Mouse (Mus musculus): ENCODE results near the gene Rpusd3.

The Rpusd3 gene

DNA sequence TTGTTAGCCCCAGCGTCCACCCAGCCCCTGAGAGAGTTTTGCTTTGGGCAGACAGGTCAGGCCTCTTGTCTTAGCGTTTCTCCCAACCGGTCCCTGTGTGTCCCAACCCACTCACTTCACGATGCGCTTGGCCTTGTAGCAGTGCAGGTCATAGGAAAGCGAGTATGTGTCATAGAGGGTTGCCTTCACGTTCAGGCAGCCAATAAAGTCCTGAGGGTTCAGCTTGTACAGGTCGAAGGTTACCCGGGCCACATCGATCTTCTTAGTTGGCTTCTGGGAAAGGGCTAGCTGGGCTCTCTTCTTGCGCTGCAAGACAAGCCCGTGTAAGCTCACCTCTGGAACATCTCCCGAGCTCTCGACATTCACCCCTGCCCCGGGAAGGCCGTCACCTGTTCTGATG lies 8.9 kb upstream of the Rpusd3 start:
- no peak for DNase-seq

DNA sequence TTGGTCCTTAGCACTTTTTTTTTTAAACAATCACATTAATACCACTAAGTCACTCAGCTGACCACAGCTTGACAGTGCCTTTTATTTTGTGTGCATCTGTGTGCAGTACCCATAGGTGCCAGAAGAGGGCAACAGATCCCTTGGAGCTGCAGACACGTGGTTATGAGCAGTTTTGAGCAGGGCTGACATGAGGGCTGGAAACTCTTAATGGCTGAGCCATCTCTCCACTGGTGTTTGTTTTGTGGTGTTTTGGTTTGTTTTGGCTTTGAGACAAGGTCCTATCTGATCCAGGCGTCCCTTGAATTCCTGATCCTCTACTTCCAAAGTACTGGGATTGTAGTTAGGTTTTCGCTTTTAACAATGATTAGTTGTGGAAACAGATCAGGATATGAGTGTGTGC lies 8.3 kb upstream of the Rpusd3 start:
- DNase-seq = peak; percentile 74 to 77

DNA sequence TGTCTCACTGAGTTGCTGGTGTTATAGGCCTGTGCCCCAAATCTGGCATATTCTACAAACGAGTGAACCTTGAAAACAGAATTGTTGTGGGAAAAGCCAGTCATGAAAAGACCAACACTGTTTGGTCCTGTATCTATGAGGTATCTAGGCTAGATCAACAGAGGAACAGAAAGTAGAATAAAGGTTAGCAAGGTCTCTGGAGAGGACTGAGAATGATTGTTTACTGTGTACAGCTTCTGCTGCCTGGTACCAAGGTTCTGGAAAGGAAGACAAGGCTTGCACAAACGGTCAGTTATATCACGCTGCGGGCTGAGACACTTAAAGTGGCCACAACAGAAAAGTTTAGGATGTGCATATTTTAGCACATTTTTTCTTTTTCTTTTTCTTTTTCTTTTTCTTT lies 7.6 kb upstream of the Rpusd3 start:
- no peak for DNase-seq

DNA sequence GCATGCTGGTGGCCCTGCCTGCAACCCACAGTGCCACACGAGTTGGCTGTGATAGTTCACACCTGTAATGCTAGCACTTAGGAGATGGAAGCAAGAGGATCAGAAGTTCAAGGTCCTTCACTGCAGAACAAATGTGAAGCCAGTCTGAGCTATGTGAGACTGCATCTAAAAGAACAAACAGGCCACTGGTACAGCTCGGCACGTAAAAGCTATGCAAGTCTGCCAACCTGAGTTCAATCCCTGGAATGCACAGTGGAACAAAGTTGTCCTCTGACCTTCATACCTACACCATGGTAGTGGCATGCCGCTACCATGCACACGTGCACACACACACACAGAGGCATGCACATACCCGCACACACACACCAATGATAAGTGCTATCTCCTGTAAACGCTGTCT lies 5.0 kb upstream of the Rpusd3 start:
- no peak for DNase-seq

DNA sequence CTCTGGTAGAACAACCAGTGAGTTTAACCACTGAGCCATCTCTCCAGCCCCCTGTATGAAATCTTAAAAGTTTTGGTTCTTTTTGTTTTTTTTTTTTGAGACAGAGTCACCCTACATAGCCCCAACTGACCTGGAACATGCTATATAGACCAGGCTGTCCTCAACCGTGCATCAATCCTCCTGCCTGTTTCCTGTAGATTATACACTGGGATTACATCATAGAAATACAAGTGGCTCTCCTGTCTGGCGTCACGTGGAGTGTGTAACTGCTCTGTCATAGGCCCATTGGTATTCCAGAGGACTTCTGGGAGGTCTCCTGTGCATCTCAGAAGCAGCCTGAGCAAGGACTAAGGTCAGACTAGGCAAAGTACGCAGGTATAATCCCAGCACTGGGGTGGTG lies 3.9 kb upstream of the Rpusd3 start:
- no peak for DNase-seq

DNA sequence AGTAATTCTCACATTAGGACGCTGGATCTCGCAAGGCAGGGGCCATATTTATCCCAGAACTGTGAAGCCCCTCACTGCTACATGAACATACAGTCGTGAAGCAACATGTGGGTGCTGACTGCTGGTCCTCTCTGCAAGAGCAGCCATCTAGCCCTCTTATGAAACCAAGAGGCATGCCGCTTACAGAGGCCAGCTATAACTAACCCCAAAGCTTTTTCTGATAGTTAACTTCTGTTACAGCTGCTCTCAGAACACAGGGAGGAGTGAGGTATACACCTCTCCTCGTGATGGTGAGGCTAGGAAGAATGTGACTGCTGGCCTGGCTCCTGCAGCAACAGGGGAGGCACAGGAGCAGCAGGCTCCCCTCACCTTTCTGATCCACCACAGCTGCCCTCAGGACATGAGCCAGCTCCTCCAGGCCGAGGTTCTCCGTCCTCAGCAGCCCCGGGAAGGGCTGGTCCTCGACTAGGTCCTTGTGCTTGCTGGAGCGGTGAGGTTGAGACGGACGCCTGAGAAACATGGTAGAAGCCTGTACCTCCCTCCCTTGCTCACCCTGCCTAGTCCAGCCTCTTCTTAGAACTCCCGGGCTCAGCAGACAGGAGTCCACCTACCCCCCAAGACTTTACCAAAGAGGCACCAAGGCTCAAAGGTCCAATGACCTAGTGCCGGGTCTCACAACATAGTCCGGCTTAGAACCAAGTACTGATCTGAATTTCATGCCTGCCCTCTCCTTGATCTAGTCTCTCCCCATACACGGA lies 520 bp downstream of the Rpusd3 start:
- peak in 1 of 2 experiments; percentile 12 for DNase-seq

DNA sequence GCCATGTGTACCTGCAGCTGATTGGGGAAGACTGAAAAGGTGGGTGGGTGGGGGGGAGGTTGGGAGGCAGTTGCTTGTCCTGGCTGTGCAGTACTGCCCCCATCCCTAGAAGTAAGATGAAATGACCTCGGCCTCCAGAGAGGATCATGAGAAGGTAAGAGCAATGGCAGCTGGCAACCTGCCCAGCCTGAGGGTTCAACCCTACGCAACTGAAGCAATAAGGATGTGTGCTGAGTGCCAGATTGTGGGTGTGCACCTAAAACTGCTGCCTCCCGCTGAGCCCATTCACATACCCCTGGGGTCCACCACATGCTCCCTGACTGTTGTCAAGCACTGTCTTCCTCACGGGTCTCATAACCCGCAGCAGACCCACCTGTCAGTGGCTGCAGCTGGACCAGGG lies 2.7 kb downstream of the Rpusd3 start:
- DNase-seq = no peak

DNA sequence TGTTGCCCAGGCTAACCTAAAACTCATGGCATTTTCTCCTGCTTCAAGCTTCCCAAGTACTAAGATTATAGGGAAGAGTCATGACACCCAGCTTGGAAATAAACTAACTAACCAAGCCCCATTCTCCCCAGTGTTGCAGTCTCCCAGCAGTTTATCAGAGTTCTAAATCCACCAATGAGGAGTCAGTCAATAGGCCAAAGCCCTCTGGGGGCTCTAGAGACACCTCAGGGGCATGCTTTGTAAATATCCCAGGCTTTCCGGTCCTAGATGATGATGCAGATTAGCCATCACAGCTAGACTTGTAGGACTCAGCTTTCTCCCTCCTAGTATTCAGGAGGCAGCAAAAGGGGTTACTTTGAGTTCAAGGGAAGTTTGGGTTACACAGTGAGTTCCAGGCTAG lies 9.1 kb downstream of the Rpusd3 start:
- no peak for DNase-seq

DNA sequence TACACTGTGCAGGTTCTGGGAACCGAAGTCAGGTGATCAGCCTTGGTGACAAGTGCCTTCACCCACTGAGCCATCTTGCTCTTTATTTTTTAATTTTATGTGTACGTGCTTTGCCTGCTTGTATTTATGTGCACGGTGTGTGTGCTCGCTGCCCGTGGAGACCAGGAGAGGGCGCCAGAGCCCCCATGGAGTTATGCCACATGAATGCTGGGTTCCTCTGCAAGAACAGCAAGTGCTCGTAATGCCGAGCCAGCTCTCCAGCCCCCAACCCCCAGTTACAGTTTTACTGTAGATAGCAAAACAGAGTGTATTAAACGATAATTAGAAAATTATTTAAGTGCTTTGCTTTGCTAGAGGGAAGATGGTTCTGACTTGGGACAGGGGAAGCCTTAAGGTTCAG lies 12.5 kb downstream of the Rpusd3 start:
- DNase-seq = peak; percentile 26 to 36

DNA sequence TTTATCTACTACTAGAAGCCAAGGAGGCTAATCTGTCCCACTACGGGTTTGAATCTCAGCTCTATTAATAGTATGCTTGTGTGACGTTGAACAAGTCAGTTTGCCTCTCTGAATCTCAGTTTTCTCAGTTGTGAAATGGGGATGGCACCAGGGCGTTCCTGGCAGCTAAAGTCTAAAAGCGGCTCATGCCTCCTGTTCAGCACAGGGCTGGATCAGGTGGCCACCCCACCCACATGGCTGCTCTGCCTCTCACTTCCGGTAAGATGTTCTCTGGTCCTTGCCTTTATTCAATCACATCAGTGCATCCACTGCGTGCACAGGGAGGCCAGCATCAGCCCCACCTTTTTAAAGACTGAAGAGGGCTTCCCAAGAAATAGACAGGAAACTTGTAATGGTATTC lies 13.7 kb downstream of the Rpusd3 start:
- DNase-seq = no peak

DNA sequence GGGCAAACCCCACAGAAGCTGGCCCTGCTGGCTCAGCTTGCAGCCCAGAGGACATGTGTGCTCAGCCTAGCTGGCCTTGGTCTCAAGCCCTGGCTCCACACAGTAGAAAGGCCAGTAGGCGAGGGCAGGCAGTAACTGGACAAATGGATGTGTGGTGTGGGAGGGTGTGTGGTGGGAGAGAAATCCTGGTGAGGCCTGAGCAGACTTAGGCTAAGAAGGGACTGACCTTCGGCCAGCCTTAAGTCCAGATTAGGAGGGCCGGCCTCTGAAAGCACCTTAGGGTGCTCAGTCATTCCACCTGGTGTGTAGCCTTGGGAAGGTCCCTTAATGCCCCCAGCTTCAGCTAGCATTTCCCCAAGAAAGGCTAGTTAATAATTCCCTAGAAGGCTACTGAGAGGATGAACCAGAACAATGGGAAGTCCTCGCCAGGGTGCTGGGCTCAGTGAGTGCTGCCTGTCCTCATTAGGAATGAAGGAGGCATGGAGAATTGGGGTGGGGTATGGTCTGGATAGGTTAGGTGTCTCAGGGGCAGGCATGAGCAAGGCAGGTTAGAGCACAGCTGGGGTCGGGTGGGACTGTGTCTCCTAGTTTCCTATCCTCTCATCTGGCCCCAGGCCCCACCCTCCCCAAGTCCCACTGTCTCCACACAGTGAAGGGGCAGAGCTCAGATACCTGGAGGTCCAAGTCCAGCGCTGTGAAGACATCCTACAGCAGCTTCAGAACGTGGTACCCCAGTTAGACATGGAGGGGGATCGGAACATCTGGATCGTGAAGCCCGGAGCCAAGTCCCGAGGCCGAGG lies 14.3 kb downstream of the Rpusd3 start:
- no peak for DNase-seq

DNA sequence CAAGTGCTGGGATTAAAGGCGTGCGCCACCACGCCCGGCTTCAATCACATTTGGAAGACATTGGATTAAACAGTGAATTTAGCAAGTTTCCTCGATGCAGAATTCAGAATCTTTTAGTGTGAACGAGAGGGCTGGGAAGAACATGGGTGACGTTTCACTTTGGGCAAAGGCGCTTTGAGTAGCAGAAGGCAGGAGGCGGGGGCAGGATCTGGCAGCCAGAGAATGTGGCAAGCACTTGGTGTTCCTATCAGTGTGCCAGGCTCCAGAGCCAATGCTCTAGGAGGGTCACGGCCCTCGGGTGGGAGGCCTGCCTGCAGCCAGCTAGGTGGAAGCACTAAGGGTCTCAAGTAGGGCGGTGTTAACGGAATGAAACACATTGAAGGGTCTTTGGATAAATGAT lies 17.0 kb downstream of the Rpusd3 start:
- DNase-seq = no peak

DNA sequence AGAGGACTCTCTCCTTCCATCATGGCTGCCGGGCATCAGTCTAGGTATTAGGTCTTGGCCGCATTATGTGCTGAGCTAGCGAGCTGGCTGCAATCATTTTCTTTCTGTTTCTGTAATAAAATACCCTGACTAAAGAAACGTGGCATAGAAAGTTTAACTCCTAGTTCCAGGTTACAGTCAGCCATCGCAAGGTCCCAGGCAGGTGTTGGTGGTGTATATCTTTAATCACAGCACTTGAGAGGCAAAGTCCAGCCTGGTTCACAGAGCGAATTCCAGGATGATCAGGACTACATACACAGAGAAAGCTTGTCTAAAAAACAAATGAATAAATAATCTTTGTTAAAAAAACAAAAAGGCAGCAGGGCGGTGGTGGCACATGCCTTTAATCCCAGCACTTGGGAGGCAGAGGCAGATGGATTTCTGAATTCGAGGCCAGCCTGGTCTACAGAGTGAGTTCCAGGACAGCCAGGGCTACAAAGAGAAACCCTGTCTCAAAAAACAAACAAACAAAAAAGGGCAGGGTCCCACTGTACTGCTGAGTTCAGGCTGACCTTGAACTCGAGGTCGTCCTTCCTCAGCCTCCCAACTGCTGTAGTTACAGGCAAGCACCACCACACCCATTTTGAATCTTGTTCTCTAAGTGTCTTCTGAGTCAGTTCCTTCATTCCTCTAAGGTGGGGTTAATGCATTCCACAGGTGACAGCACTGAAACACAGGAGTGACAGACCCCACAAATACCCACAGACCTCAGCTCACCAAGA lies 22.7 kb downstream of the Rpusd3 start:
- DNase-seq = no peak

DNA sequence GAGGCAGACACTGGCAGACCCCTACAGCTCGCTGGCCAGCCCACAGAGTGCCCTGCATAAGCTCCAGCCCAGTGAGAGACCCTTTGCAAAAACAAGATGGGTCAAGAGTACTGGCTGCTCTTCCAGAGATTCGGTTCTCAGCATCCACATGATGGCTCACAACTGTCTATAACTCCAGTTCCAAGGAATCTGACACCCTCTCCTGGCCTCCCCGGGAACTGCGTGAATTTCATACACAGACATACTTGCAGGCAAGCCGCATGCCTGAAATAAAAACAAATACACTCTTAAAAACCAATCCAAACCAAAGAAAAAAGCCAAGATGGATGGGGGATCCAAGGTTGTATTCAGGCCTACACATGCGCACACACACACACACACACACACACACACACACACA lies 23.6 kb downstream of the Rpusd3 start:
- no peak for DNase-seq

DNA sequence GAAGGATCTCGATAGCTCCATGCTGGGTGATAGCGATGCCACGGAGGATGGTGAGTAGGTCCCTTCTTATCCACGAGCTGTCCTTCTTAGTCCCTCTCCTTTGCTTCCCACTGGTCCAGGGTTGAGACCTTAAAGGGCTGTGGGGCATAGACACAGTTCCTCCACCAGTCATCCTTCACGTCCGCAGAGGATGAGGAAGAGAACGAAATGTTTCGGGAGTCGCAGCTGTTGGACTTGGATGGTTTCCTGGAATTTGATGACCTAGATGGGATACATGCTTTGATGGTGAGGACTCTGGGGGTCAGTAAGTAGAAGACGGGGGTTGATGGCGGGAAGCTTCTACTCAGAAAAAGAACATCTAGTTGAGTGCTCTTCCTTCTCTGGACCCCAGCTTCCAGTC lies 24.3 kb downstream of the Rpusd3 start:
- DNase-seq = no peak

DNA sequence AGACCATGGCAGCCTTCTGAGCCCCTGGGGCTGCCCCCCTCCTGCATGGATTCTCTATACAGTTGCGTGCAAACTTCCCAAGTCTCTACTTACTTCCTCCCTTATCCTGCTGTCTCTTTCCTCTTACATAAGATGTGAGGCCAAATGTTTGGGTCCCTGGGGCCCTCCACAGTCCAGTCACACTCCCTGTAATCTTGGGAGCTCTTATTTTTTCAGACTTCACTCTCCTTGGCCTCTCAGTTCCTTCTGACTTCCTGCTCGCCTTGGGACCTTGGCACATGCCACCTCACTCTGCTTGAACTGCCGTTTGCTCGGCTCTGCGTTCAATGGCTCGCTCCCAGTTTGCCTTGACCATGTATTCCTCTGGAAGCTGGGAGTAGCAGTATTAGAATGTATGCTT lies 25.2 kb downstream of the Rpusd3 start:
- DNase-seq = no peak

DNA sequence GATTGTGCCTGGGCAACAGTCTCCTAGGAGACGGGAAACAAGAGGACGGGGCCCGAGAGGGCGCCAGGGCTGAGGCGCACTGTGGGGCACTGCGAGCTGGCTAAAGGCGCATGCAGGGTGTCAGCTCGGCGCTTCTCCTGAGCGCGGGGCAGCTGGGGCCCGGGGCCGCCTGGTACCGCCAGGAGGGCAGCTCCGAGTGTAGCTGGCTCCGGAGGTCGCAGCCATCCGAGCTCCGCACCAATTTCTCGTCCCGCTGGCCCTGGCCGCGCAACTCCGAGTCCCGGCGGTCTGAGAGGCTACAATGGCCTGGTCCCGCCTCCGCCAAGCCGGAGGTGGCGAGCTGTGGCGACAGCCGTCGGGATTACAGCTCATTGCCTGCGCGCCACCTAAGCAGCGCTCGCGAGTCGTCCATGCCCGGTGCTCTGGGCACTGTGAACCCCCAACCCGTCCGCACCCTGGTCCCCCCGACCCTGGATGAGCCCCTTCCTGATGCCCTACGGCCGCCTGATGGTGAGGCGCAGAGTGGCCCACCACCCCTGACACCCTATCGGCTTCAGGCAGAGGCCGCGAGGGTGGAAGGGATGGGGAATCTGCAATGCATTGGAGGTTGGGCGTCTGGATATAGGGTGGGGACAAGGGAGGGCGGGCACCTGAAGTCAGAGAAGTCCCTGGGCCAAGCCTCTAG lies 26.6 kb downstream of the Rpusd3 start:
- peak in 1 of 2 experiments; percentile 13 for DNase-seq

DNA sequence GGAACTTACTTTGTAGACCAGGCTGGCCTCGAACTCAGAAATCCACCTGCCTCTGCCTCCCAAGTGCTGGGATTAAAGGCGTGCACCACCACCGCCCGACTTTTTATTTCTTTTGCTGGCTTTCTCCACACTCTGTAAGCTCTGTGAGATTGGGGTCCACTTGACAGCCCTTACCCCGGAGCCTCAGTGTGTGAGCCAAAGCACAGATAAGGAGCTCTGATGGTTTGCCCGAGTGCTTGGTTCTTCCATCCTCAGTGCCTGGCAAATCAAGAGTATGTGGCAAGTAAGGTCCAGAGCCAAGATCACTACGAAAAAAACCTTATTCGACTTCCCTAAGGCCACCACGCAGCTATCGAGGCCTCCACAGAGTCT lies 27.1 kb downstream of the Rpusd3 start:
- no peak for DNase-seq

DNA sequence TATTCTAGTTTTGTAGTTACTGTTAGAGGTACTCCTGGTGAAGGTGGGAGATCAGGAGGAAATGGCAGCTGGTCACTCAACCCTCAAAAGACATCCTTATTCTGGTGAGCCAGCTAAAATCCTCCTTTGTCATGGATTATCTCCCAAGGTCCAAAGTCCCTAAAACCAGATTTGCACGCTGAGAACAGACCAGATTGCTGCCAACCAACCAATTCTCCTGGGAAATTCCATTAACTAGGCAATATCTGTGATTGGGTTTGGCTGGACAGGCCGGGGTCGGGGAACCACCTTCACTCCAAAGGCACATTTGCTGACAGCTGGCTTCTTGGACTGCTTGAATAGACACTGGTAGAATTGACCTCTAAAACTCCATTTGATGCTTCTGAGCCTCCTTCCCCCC lies 28.4 kb downstream of the Rpusd3 start:
- DNase-seq = no peak

DNA sequence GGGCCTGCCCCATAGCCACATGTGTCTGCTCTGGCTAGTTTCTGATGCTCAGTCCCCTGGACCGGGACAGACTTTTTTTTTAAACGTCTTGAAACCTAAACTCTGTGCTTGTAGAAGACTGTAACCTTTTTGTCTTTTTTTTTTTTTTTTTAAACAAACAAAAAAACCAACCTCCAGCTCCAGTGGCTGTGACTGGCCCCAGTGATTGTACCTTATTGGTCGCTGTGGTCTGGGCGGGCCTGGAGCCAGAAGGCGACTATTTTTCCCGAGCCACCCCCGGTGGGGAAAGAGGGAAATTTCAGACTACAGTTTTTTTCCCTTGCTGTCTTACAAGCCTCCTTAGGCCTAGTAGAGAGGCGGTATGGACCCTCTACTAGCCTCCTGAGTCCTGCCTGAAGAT lies 30.2 kb downstream of the Rpusd3 start, which contains the start of gene Ttll3:
TSS of gene Ttll3 (plus strand) at position 301 of the 400 bp plus-strand sequence.
- DNase-seq = no peak

DNA sequence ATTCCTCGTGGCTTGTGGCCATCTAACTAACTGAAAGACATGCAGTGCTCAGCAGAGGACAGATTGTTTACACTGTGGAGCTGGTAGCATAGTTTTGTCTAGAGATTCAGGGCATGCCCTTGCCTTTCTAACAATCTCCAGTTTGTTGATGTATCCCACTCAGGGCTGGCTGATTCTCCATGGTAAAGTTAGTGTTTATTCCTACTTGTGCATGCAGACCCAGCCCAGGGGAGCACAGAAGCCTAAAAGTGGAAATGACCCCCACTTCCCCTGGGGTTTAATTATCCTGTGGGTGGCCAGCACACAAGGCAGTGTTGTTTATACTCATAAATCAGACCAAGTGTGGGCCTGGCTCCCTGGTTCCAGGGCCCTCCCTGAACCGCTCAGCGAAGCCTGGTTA lies 33.1 kb downstream of the Rpusd3 start:
- DNase-seq = no peak

DNA sequence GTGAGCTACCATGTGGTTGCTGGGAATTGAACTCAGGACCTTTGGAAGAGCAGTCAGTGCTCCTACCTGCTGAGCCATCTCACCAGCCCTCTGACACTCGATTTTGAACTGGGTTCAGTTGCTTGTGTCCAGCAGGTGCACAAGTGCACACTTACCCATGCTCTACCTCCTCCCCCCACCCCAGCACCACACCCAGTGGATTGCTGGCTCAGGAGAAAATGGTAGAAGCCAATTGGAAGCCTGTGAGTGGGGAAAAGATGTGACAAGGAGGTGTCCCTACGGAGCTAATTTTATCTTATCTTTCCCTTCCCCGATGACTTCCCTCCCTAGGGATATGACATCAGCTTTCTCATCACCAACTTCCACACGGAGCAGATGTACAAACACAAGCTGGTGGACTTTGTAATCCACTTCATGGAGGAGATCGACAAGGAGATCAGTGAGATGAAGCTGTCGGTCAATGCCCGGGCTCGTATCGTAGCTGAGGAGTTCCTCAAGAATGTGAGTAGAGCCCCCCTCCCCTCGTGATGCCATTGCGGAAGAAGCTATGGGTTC lies 33.9 kb downstream of the Rpusd3 start:
- DNase-seq = no peak

All from B cell, adult 2 months (primary cell).